Mouse (Mus musculus): ENCODE results near the gene Cbl. TPM values are rescaled to one million over a fixed set of nuclear protein-coding genes. Genes with fewer than 3 reads are reported as not detected.

The Cbl gene
- polyA plus RNA-seq, 1 experiment from 2014 or later, result 17.6 TPM

DNA sequence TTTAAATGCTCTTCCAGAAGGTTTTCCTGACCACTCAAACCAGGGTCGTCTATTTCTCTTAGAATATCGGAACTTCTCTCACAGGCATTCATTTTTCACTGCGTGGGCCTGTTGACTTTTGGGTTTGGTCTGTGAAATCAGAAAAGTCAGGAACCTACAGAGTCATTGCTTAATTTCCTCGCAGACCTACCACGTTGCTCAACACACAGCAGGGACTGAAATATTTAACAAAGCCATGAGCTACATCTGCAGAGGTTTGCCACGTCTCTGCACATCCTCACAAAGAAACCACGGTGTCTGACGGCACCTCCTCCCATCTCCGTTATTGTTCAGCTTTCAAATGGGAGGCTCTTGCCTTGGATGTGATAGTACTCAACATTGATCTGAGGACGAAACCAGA is 25.2 kb upstream of the Cbl start:
- H3K4me1 ChIP-seq (ENCODE audit: insufficient read depth, low read length), result 0 out of 2 replicates have a peak, but pooled peaks cover 7% of the 10 kb centered on the region
- H3K27ac ChIP-seq (ENCODE audit: low read length), result no peak overlapping the region
- H3K4me2 ChIP-seq (replicated peaks; ENCODE audit: low read depth, low read length), result no peak overlapping the region
- no peak overlapping the region for H3K4me3 ChIP-seq (ENCODE audit: low read length)
- H3K36me3 ChIP-seq (ENCODE audit: insufficient read depth, low read length), result 0 out of 2 replicates have a peak, but pooled peaks cover 5% of the 10 kb centered on the region
- ATAC-seq (ENCODE audit: low FRiP score, low TSS enrichment), result no peak
- H3K9me3 ChIP-seq (ENCODE audit: low read length), result no peaks in the 10 kb centered on the region
- no peaks in the 10 kb centered on the region for H3K27me3 ChIP-seq (ENCODE audit: insufficient read depth, low read length)
- WGBS, result 87% methylated on average over 10 of the region's 10 CpGs
- no peak overlapping the region for H3K9ac ChIP-seq (replicated peaks; ENCODE audit: low read length)

DNA sequence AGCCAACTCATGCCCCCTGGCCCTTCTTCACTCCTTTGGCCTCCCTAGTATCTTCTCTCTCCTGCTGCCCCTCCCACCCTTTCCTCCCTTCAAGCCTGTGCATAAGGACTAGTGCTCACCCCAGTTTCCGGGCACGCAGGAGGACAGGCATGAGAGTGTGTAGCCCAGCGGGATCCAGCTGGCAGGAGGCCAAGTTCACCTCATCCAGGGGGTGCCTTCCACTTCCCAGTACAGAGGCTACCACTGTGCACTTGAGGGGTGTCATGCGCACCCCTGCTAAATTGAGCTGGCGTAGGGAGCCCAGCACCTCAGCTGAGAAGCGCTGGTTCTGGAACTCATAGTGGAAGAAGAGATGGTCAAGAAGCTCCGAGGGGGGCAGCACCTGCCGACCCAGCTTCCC is 22.4 kb upstream of the Cbl start:
- Histone ChIP-seq H3K27me3 (ENCODE audit: insufficient read depth, low read length) (no peaks in the 10 kb centered on the region), H3K27ac (ENCODE audit: low read length) (no peak overlapping the region), H3K9me3 (ENCODE audit: low read length) (no peaks in the 10 kb centered on the region), H3K4me3 (ENCODE audit: low read length) (no peak overlapping the region), H3K4me1 (ENCODE audit: insufficient read depth, low read length) (peaks cover 11% of the 10 kb centered on the region), H3K36me3 (ENCODE audit: insufficient read depth, low read length) (no peaks in the 10 kb centered on the region), H3K9ac (replicated peaks; ENCODE audit: low read length) (no peak overlapping the region), H3K4me2 (replicated peaks; ENCODE audit: low read depth, low read length) (no peak overlapping the region)
- 79% methylated on average over 8 of the region's 8 CpGs for WGBS
- no peak for ATAC-seq (ENCODE audit: low FRiP score, low TSS enrichment)

DNA sequence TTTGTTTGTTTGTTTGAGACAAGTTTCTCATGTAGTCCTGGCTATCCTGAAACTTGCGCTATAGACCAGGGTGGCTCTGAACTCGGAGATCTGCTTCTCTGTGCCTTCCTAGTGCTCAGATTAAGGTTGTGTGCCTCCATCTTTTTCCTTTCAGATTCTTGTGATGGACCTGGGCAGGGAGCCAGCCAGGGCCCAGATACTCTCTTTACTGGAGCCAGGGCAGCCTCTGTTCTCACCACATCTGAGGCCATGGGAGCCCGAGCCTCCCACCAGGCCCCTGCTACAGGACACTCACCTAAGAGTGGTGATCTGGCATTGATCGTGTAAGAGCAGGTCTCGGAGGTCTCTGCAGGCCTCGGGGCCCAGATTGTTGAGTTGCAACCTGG is 21.3 kb upstream of the Cbl start:
- Histone ChIP-seq H3K4me3 (ENCODE audit: low read length) (no peak overlapping the region), H3K27me3 (ENCODE audit: insufficient read depth, low read length) (no peaks in the 10 kb centered on the region), H3K36me3 (ENCODE audit: insufficient read depth, low read length) (no peaks in the 10 kb centered on the region), H3K9me3 (ENCODE audit: low read length) (no peaks in the 10 kb centered on the region), H3K4me1 (ENCODE audit: insufficient read depth, low read length) (peaks cover 20% of the 10 kb centered on the region), H3K9ac (replicated peaks; ENCODE audit: low read length) (no peak overlapping the region), H3K4me2 (replicated peaks; ENCODE audit: low read depth, low read length) (no peak overlapping the region), H3K27ac (ENCODE audit: low read length) (no peak overlapping the region)
- WGBS, result 71% methylated on average over 6 of the region's 6 CpGs
- ATAC-seq (ENCODE audit: low FRiP score, low TSS enrichment), result no peak

DNA sequence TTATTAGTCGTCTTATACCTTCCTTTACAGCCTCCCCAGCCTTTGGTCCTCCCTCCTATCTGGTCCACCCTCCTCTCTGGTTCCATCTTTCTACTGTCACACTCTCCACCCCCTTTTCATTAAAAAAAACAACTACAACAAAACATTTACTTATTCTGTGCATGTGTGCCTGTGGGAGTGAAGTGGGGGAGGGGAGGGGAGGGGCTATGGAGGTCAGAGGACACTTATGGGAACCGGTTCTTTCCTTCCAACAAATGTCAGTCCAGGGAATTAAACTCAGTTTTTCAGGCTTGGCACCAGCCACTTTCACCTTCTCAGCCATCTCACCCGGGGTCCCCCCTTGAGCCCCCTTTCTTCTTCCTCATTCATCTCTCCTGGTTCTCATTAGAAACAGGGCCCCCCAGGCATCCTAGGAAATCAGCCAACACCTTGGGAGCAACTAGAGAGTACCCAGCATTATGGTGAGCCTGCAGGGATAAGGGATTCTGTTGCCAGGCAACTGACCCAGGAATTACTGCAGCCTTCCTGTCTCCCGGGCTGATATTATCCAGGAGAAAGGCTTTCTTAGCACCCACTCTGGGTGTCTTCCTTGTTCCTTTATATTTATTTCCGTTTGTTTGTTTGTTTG is 20.8 kb upstream of the Cbl start:
- Histone ChIP-seq H3K4me3 (ENCODE audit: low read length) (no peak overlapping the region), H3K27me3 (ENCODE audit: insufficient read depth, low read length) (no peaks in the 10 kb centered on the region), H3K9ac (replicated peaks; ENCODE audit: low read length) (no peak overlapping the region), H3K27ac (ENCODE audit: low read length) (no peak overlapping the region), H3K4me1 (ENCODE audit: insufficient read depth, low read length) (peaks cover 25% of the 10 kb centered on the region), H3K36me3 (ENCODE audit: insufficient read depth, low read length) (no peaks in the 10 kb centered on the region), H3K9me3 (ENCODE audit: low read length) (no peaks in the 10 kb centered on the region), H3K4me2 (replicated peaks; ENCODE audit: low read depth, low read length) (no peak overlapping the region)
- WGBS, result 9% methylated on average over 5 of the region's 5 CpGs
- no peak for ATAC-seq (ENCODE audit: low FRiP score, low TSS enrichment)

GRCm38 (mm10) chr9:44253441-44253840 is 19.6 kb upstream of the Cbl start:
- no peak overlapping the region for H3K4me3 ChIP-seq (ENCODE audit: low read length)
- H3K9me3 ChIP-seq (ENCODE audit: low read length), result no peaks in the 10 kb centered on the region
- no peak for ATAC-seq (ENCODE audit: low FRiP score, low TSS enrichment)
- no peaks in the 10 kb centered on the region for H3K27me3 ChIP-seq (ENCODE audit: insufficient read depth, low read length)
- no peaks in the 10 kb centered on the region for H3K36me3 ChIP-seq (ENCODE audit: insufficient read depth, low read length)
- peaks cover 26% of the 10 kb centered on the region for H3K4me1 ChIP-seq (ENCODE audit: insufficient read depth, low read length)
- H3K4me2 ChIP-seq (replicated peaks; ENCODE audit: low read depth, low read length), result no peak overlapping the region
- H3K9ac ChIP-seq (replicated peaks; ENCODE audit: low read length), result no peak overlapping the region
- WGBS, result 79% methylated on average over 6 of the region's 6 CpGs
- H3K27ac ChIP-seq (ENCODE audit: low read length), result no peak overlapping the region

DNA sequence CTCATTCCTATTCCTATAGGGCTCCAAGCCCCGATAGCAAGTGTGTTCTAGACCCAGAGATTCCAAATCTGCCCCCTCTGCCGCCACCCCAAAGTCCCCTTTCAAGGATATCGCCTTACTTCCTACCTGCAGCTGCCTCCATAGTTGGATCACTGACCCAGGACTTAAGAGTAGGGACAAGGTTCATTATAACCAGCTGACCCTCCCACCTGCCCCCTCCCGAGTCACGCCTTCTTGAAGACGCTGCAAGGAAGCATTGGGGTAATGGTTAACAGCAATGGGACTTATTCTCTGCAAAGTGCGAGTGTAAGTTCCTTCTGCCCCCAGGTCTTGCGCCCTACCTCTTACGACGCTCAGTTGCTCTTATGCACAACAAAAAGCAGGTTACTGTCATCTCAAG is 17.5 kb upstream of the Cbl start, which contains the start of gene Pdzd3:
Pdzd3 (minus strand) TSS at position 158 of the 400 bp plus-strand sequence.
- ATAC-seq (ENCODE audit: low FRiP score, low TSS enrichment), result no peak
- Histone ChIP-seq H3K4me1 (ENCODE audit: insufficient read depth, low read length) (peaks cover 26% of the 10 kb centered on the region), H3K9ac (replicated peaks; ENCODE audit: low read length) (0 out of 2 replicates have a peak within 1 kb of the TSS, but pooled peaks have one; percentile 10), H3K27me3 (ENCODE audit: insufficient read depth, low read length) (no peaks in the 10 kb centered on the region), H3K4me2 (replicated peaks; ENCODE audit: low read depth, low read length) (peak within 1 kb of the TSS; percentile 46), H3K27ac (ENCODE audit: low read length) (0 out of 2 replicates have a peak within 1 kb of the TSS, but pooled peaks have one; percentile 20), H3K9me3 (ENCODE audit: low read length) (no peaks in the 10 kb centered on the region), H3K4me3 (ENCODE audit: low read length) (peak within 1 kb of the TSS; percentile 19), H3K36me3 (ENCODE audit: insufficient read depth, low read length) (no peaks in the 10 kb centered on the region)
- WGBS, result 62% methylated on average over 10 of the region's 10 CpGs

DNA sequence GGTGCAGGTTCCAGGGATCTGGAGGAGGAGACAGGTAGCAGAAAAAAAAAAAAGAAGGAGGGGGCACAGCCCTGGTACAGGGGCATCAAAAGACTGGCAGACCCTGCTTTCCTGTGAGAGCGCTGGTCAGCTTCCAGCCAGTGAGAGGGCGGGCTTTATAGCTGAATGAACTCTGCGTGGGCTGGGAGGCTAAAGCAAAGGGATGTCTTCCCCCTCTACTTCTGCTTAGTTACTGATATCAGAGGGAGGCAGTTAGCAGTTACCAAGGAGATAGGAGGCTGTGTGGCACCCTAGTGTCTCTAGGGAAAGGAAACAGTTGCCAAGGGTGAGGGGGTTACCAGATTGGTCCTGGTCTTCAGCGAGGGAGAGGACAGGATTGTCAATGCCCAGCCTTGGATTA is 16.6 kb upstream of the Cbl start:
- 39% methylated on average over 4 of the region's 4 CpGs for WGBS
- Histone ChIP-seq H3K4me1 (ENCODE audit: insufficient read depth, low read length) (peaks cover 26% of the 10 kb centered on the region), H3K9me3 (ENCODE audit: low read length) (no peaks in the 10 kb centered on the region), H3K27ac (ENCODE audit: low read length) (no peak overlapping the region), H3K9ac (replicated peaks; ENCODE audit: low read length) (0 out of 2 replicates have a peak overlapping the region, but pooled peaks have one; percentile 10), H3K4me3 (ENCODE audit: low read length) (peak overlapping the region; percentile 19), H3K27me3 (ENCODE audit: insufficient read depth, low read length) (no peaks in the 10 kb centered on the region), H3K4me2 (replicated peaks; ENCODE audit: low read depth, low read length) (peak overlapping the region; percentile 46), H3K36me3 (ENCODE audit: insufficient read depth, low read length) (no peaks in the 10 kb centered on the region)
- peak; percentile 47; the same call in 1 of the 2 replicates for ATAC-seq (ENCODE audit: low FRiP score, low TSS enrichment)

GRCm38 (mm10) chr9:44249181-44250146 is 15.6 kb upstream of the Cbl start:
- 52% methylated on average over 26 of the region's 26 CpGs for WGBS
- Histone ChIP-seq H3K36me3 (ENCODE audit: insufficient read depth, low read length) (no peaks in the 10 kb centered on the region), H3K27me3 (ENCODE audit: insufficient read depth, low read length) (no peaks in the 10 kb centered on the region), H3K9me3 (ENCODE audit: low read length) (no peaks in the 10 kb centered on the region), H3K27ac (ENCODE audit: low read length) (no peak overlapping the region), H3K4me1 (ENCODE audit: insufficient read depth, low read length) (peaks cover 22% of the 10 kb centered on the region), H3K4me2 (replicated peaks; ENCODE audit: low read depth, low read length) (peak overlapping the region; percentile 46), H3K4me3 (ENCODE audit: low read length) (no peak overlapping the region), H3K9ac (replicated peaks; ENCODE audit: low read length) (peak overlapping the region; percentile 33)
- ATAC-seq (ENCODE audit: low FRiP score, low TSS enrichment), result peak; percentile 66

- ATAC-seq (ENCODE audit: low FRiP score, low TSS enrichment), result no peak
- Histone ChIP-seq H3K9ac (replicated peaks; ENCODE audit: low read length) (no peak overlapping the region), H3K4me2 (replicated peaks; ENCODE audit: low read depth, low read length) (no peak overlapping the region), H3K9me3 (ENCODE audit: low read length) (no peaks in the 10 kb centered on the region), H3K4me1 (ENCODE audit: insufficient read depth, low read length) (peaks cover 19% of the 10 kb centered on the region), H3K4me3 (ENCODE audit: low read length) (no peak overlapping the region), H3K36me3 (ENCODE audit: insufficient read depth, low read length) (no peaks in the 10 kb centered on the region), H3K27me3 (ENCODE audit: insufficient read depth, low read length) (no peaks in the 10 kb centered on the region), H3K27ac (ENCODE audit: low read length) (no peak overlapping the region)
- 75% methylated on average over 6 of the region's 6 CpGs for WGBS
These were observed 14.1 kb upstream of the Cbl start for GRCm38 (mm10) chr9:44247907-44248306.

Data from kidney, embryonic 16.5 days (tissue).